Mouse (Mus musculus): ENCODE results near the gene Jph3.

The Jph3 gene

DNA sequence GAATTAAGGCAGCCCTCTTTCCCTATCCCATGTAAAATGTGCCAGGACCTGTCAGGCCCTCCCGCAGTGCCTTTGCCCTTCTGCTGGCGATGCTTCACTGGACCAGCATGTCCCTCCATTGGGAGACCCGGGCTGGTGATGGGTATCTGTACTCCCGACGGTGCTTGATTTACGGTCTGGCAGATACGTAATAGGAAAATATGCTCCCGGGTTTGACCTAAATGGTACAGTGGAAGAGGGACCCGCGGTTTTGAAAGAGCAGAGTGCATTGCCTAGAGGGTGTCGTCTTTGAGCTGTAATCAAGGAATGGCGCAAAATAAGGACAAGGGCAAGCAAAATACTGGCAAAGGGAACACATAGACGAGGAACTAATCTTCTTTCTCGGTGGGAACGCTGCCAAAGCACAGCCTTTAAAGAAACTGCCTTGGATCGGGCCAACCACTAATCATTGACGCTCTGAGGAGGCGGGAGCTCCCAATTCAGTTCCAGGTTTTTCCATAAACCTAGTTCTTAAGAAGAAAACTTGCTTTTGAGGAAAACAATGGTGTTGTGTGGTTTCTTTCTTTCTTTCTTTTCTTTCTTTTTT lies 100.4 kb downstream of the Jph3 start:
- DNase-seq (ENCODE audit: low read depth, low spot score) = no peak

DNA sequence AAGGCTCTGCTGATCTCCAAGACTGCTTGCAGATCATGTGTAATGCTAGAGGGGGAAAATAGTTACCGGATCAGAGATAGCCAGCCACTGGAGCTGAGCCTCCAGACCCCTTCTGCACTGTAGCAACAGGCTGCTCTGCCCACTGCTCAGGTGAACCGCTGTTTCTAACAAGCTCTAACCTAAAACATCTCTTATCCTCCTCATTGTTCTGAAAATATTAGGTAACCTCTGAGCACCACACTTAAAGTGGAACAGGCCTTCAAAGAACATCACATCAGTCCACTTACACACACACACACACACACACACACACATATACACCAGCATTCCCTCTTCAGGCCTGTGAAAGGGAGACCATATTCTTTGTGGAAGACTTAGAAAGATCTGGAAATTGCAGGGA lies 102.6 kb downstream of the Jph3 start:
- no peak for DNase-seq (ENCODE audit: low read depth, low spot score)

DNA sequence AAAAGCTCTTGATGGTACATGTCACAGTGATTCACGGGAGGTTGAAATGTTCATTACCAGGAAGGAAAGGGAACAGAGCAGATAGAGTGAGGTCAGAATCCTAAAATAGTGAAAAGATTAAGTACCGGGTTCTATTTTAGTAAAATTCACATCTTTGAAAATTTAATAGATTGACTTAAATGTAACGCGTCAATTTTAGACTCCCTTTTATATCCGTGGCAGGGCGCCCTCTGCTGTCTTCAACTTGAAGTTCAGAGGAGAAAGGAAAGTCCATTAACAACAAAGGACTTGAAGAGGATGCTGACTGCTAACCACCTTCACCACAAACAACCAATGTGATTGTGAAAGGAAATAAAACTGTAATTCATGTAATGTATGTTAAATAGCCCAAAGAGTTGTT lies 103.1 kb downstream of the Jph3 start:
- peak; percentile 63 for DNase-seq (ENCODE audit: low read depth, low spot score)

DNA sequence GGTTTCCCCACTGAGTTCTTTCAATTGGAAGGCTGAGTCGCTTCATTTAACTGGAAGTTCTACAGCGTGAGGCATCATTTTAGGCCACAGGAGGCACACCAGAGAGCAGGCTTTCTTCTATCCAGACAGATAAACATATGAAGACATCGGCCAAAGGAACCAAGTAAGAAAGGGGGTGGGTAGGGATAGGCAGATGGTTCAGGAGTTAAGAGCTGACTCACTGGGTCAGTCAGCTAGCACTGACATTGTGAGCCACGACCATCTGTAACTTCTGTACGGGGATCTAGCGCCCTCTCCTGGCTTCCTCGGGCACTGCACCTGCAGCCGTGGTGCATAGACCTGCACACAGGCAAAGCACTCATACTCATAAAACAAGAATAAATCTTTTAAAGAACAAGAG lies 111.8 kb downstream of the Jph3 start:
- DNase-seq (ENCODE audit: low read depth, low spot score) = no peak

DNA sequence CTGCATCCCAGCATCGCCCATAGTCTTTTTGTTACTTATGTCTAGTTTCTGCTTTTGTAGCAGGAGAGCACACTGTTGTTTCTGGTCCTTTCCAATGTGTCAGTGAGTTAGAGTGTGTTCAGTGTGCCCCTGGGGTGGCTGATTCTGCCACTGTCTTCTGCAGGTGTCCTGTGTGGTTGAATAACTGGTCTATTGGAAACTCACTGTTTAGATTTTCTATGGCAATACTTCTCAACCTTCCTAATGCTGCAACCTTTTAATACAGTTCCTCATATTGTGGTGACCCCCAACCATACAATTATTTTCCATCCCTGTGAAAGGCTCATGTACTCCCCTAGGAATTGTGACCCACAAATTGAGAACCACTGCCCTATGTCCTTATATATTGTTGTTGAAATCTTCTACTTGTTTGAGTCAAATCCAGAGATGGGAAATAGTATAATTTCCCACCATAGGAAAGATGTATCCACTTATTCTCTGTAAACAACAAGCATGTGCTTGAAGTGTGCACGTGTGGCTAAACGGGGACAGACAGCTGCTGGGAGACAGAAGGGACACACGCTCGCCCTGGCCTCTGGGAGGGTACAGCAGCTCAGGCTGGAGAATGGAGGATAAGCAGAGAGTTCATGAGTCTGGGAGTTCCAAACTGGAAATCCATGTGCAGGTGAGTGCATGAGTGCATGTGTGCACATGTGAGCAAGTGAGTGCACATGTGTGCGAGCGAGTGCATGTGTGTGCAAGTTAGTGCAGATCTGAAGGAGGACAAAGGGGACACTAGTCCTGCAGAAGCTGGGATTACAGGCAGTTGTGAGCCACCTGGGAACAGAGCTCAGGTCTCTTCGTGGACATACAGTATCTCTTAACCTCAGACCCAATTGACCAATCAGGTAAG lies 112.9 kb downstream of the Jph3 start:
- no peak for DNase-seq (ENCODE audit: low read depth, low spot score)

DNA sequence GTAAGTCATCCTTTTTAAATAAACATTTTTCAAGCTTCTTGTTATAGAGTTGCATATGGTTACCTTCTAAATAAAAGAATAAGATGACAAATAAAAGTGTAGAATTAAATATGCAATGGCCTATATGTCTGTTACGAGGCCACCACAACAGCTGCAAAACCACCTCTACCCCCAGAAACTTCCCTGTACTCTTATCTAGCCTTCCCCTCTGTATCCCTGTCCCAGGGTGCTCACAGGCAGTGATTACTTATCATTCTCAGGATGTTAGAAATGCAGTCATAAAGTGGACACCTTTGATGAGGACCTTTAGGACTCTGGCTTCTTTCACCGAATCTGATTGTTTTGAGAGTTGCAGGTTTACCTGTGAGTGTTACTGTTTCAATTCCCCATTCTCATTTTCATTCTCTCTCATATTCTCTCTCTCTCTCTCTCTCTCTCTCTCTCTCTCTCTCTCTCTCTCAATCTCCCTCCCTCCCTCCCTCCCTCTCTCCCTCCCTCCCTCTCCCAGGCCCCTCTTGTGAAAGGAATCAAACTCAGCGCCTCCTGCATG lies 113.8 kb downstream of the Jph3 start:
- no peak for DNase-seq (ENCODE audit: low read depth, low spot score)

Measured in embryo, embryonic 11.5 days (tissue).